Comparison of ENCODE assay signal across 24 mouse cellular contexts in the genomic region with DNA sequence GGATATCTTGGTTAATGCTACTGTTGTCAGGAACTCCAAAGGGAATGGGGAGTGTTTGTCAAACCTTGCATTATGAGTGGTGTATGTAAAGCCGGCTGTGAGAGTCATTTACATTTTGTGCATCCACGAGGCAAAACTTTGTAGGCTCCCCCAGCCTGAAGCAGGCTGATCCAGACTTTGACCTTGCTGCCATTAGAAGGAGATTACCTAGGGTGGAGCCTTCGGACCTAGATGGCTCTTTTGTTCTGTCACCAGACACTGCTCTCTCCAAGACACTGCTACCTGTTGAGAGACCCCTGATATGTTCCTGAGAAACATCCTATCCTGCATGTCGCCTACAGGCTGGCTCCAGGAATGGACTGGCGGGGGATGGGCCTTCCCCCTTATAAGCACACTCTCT. TPM values are rescaled to one million over a fixed set of nuclear protein-coding genes. Genes with fewer than 3 reads are reported as not detected.
DNase-seq lines count a peak whose midpoint lies in the region; ATAC-seq and TF ChIP-seq lines count a peak whose summit lies in the region.
"Had no signal": no experiment of that assay in that cellular context is flagged by ENCODE, and none has a peak within 500 bp of the region (broad histone marks: within the 10 kb centered on the region; RNA-seq: fewer than 3 reads in every experiment).

No protein-coding gene starts in this region.

- H3K9me3 ChIP-seq in liver, embryonic 13.5 days (replicated peaks), result no peaks in the 10 kb centered on the region
- no peaks in the 10 kb centered on the region for H3K9me3 ChIP-seq in ES-Bruce4 (replicated peaks; ENCODE audit: control insufficient read depth, insufficient read depth, low read length, poor library complexity, severe bottlenecking)
- H3K9me3 ChIP-seq: embryonic facial prominence, embryonic 10.5 days; embryonic facial prominence, embryonic 12.5 days; forebrain, embryonic 13.5 days; forebrain, embryonic 15.5 days; G1E had no signal

- peak overlapping the region; percentile 10; the same call in 1 of the 2 replicates for H3K27ac ChIP-seq in liver, embryonic 13.5 days
- H3K27ac ChIP-seq in ES-Bruce4 (ENCODE audit: insufficient read depth, low read length), result 0 out of 2 replicates have a peak overlapping the region, but pooled peaks have one; percentile 13
- H3K27ac ChIP-seq: embryonic facial prominence, embryonic 10.5 days; embryonic facial prominence, embryonic 12.5 days; forebrain, embryonic 13.5 days; forebrain, embryonic 15.5 days had no signal

- no peak for ATAC-seq in liver, embryonic 13.5 days (ENCODE audit: low read depth)
- ATAC-seq in inflammation-experienced regulatory T-cells, adult 6 months, result no peak
- ATAC-seq: activated CD4-positive, CD25-positive, alpha-beta regulatory T cell, adult 4 months; forebrain, embryonic 13.5 days; forebrain, embryonic 15.5 days; forebrain, postnatal 0 days; Patski had no signal

- H3K36me3 ChIP-seq in liver, embryonic 13.5 days, result no peaks in the 10 kb centered on the region
- H3K36me3 ChIP-seq in ES-Bruce4 (ENCODE audit: control insufficient read depth, insufficient read depth, low read length, poor library complexity, severe bottlenecking), result no peaks in the 10 kb centered on the region
- H3K36me3 ChIP-seq: embryonic facial prominence, embryonic 10.5 days; embryonic facial prominence, embryonic 12.5 days; forebrain, embryonic 15.5 days; G1E had no signal

- no peak for TF ChIP-seq CTCF in ES-Bruce4 (IDR thresholded peaks at IDR 0.05; ENCODE audit: low read depth, low read length)

- no peak for TF ChIP-seq EP300 in ES-Bruce4 (IDR thresholded peaks at IDR 0.05; ENCODE audit: insufficient read depth, low read depth, low read length)

- DNase-seq in liver, embryonic 13.5 days, result no peak
- no peak for DNase-seq in liver
- peak; percentile 83 for DNase-seq in ES-CJ7 (ENCODE audit: low read depth, low spot score)
- DNase-seq in R1 (ENCODE audit: low read depth, low spot score), result peak; percentile 83
- no peak for DNase-seq in lung, postnatal 14 days
- no peak for DNase-seq in cerebellum, adult 9-11 months
- DNase-seq: adrenal gland, adult 8-10 months; adrenal gland, postnatal 14 days; adrenal gland, postnatal 36 days; cerebellum, adult 11 months; cerebellum, adult 18-20 months; cerebellum, adult 8-10 months; cerebellum, postnatal 10 days; cerebellum, postnatal 25 days; forebrain, postnatal 0 days had no signal

- H3K4me3 ChIP-seq in liver, embryonic 13.5 days (replicated peaks), result no peak overlapping the region
- H3K4me3 ChIP-seq in ES-Bruce4 (ENCODE audit: low read depth, low read length), result no peak overlapping the region
- H3K4me3 ChIP-seq: embryonic facial prominence, embryonic 10.5 days; embryonic facial prominence, embryonic 12.5 days; forebrain, embryonic 13.5 days; forebrain, embryonic 15.5 days had no signal

- peaks cover 73% of the 10 kb centered on the region for H3K4me1 ChIP-seq in liver, embryonic 13.5 days (replicated peaks)
- peaks cover 5% of the 10 kb centered on the region for H3K4me1 ChIP-seq in ES-Bruce4 (ENCODE audit: control insufficient read depth, insufficient read depth, low read length)
- H3K4me1 ChIP-seq: embryonic facial prominence, embryonic 12.5 days; forebrain, embryonic 13.5 days; forebrain, embryonic 15.5 days had no signal

- H3K4me2 ChIP-seq in liver, embryonic 13.5 days, result no peak overlapping the region
- H3K4me2 ChIP-seq: embryonic facial prominence, embryonic 12.5 days; forebrain, embryonic 13.5 days; forebrain, embryonic 15.5 days had no signal

- WGBS in liver, embryonic 13.5 days (ENCODE audit: insufficient replicate concordance), result 68% methylated on average over 5 of the region's 5 CpGs

- H3K9ac ChIP-seq in liver, embryonic 13.5 days, result peak overlapping the region; percentile 44; the same call in 1 of the 2 replicates
- no peak overlapping the region for H3K9ac ChIP-seq in ES-Bruce4 (ENCODE audit: low read depth, poor library complexity, severe bottlenecking)
- H3K9ac ChIP-seq: embryonic facial prominence, embryonic 12.5 days; forebrain, embryonic 13.5 days; forebrain, embryonic 15.5 days; forebrain, postnatal 0 days had no signal

- no peaks in the 10 kb centered on the region for H3K27me3 ChIP-seq in liver, embryonic 13.5 days
- no peaks in the 10 kb centered on the region for H3K27me3 ChIP-seq in ES-Bruce4 (ENCODE audit: control insufficient read depth, insufficient read depth, low read length, poor library complexity, severe bottlenecking)
- H3K27me3 ChIP-seq: embryonic facial prominence, embryonic 12.5 days; forebrain, embryonic 15.5 days; Patski had no signal

- no peak for TF ChIP-seq POLR2A in ES-Bruce4 (IDR thresholded peaks at IDR 0.05; ENCODE audit: insufficient read depth, low read length)

RNA-seq across cellular contexts. Expression of a gene that starts 4.7 kb away (rescaled TPM):
- 29.7 and 34.0 TPM in 2 replicates for polyA plus RNA-seq in liver, embryonic 13.5 days (2015; fragmentation: Nextera tagmentation; extraction: Ambion mirVana)
- polyA plus RNA-seq in ES-Bruce4 (2011; ENCODE audit: insufficient read depth, insufficient read length, low read depth, missing spikeins), result 107 and 139 TPM in 2 replicates
- polyA plus RNA-seq in inflammation-experienced regulatory T-cells, adult 6 months (2017; shearing (Covaris generic)), result 10 to 100 TPM in 1 of 3 experiments, 1 to 10 TPM in 2; 6.5 to 10.1 (median 9.6) TPM

Comparison
In these comparisons a context has a peak if more than half of its experiments do, and no peak if none do; other contexts are left out.
1. DNase-seq: peak in ES-CJ7 (single experiment) and R1 (single experiment); none in liver, embryonic 13.5 days (single experiment), liver (single experiment), lung, postnatal 14 days (single experiment) and cerebellum, adult 9-11 months (single experiment).